Mouse (Mus musculus) testis, adult 2 months (tissue): Measurements from ENCODE around the gene Ppp2r5e.

ENCODE experiments used
- CTCF ChIP-seq: fragments of 200-500 bp; IDR thresholded peaks from 2 replicates; pipeline ENCODE4 v1.5.1; 2012; ENCODE audit warnings: low read depth, mild to moderate bottlenecking, inconsistent platforms, low read length, moderate library complexity; ENCODE audit not compliant: control insufficient read depth, insufficient read depth, insufficient replicate concordance
- POLR2A ChIP-seq: fragments of 200-500 bp; IDR thresholded peaks from 2 replicates; pipeline ENCODE4 v1.6.1; 2012; ENCODE audit warnings: low read depth, mild to moderate bottlenecking, inconsistent platforms, low read length, moderate library complexity; ENCODE audit not compliant: control insufficient read depth

DNA sequence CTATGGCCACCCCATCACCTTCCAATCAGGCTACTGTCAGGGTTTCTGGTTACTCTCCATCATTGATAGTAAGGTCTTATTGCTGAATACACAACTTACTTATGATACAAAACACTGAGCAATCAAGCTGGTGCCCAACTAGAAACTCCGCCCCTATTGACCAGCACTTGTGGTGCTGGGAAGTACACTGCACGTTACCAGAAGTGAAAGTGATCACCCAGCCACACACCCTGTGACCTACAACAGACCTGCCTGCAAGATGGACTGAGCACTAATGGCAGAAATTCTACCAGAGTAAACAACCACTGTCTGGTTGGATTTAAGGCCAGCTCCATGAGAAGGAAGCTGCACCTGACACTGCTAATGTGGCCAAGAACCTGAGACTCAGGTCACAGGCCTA lies 42.3 kb upstream of the Ppp2r5e start:
- TF ChIP-seq CTCF: no peak
- no peak for TF ChIP-seq POLR2A
